Mouse (Mus musculus) liver, embryonic 13.5 days (tissue): ENCODE data around the gene Srpr. TPM values are rescaled to one million over a fixed set of nuclear protein-coding genes. Genes with fewer than 3 reads are reported as not detected.

Source experiments
- ATAC-seq: fragments of 200-750 bp; cut with Nextera tagmentation; 2 replicates; pipeline ENCODE4 v1.8.0; 2017; ENCODE audit warnings: low read depth, mild to moderate bottlenecking, moderate number of reproducible peaks, moderate library complexity
- DNase-seq: peaks from one replicate; pipeline ENCODE4 v3.0.0; 2022
- H3K27ac ChIP-seq: fragments of 300-500 bp; sonication (generic); 2 replicates; pipeline ENCODE4 v1.5.1; 2015; ENCODE audit warnings: moderate library complexity, mild to moderate bottlenecking, inconsistent platforms
- H3K27me3 ChIP-seq: fragments of 300-500 bp; sonication (generic); 2 replicates; pipeline ENCODE4 v1.6.1; 2015; ENCODE audit warnings: mild to moderate bottlenecking, inconsistent platforms
- H3K36me3 ChIP-seq: fragments of 300-500 bp; sonication (generic); 2 replicates; pipeline ENCODE4 v1.6.1; 2015; ENCODE audit warnings: mild to moderate bottlenecking, inconsistent platforms
- H3K4me1 ChIP-seq: fragments of 300-500 bp; sonication (generic); replicated peaks from 2 replicates; pipeline ENCODE4 v1.6.1; 2015; ENCODE audit warnings: inconsistent platforms
- H3K4me2 ChIP-seq: fragments of 300-500 bp; sonication (generic); 2 replicates; pipeline ENCODE4 v1.6.1; 2015; ENCODE audit warnings: inconsistent platforms, mild to moderate bottlenecking, moderate library complexity
- H3K4me3 ChIP-seq: fragments of 300-500 bp; sonication (generic); replicated peaks from 2 replicates; pipeline ENCODE4 v1.5.1; 2015; ENCODE audit warnings: mild to moderate bottlenecking, inconsistent platforms
- H3K9ac ChIP-seq: fragments of 300-500 bp; sonication (generic); 2 replicates; pipeline ENCODE4 v1.6.1; 2015; ENCODE audit warnings: mild to moderate bottlenecking, inconsistent platforms
- H3K9me3 ChIP-seq: fragments of 300-500 bp; sonication (generic); replicated peaks from 2 replicates; pipeline ENCODE4 v1.6.1; 2016; ENCODE audit warnings: inconsistent platforms
- WGBS: fragments of 180-500 bp; shearing (Covaris S2); methylation state at CpG from one replicate; pipeline ENCODE4 v1.1.7; 2015; ENCODE audit not compliant: insufficient replicate concordance; 5-methylcytosine and 5-hydroxymethylcytosine counted together
- polyA plus RNA-seq: library from polyadenylated mRNA; unstranded; fragments of >200 nt; fragmentation: Nextera tagmentation; extraction: Ambion mirVana; gene quantifications from 2 replicates; pipeline ENCODE4 v1.2.1, GENCODE M21; 2015

Gene Srpr
- polyA plus RNA-seq, 1 experiment from 2014 or later: 61.6 TPM

- Histone ChIP-seq H3K9ac (no peak overlapping the region), H3K27me3 (no peaks in the 10 kb centered on the region), H3K4me2 (no peak overlapping the region), H3K9me3 (no peaks in the 10 kb centered on the region), H3K27ac (no peak overlapping the region), H3K4me1 (no peaks in the 10 kb centered on the region), H3K36me3 (peaks cover 29% of the 10 kb centered on the region), H3K4me3 (no peak overlapping the region)
- DNase-seq (no peak), ATAC-seq (no peak)
- 89% methylated on average over 3 of the region's 3 CpGs for WGBS
Measured at GRCm38 (mm10) chr9:35223466-35223865, 23.5 kb downstream of the Srpr start.

GRCm38 (mm10) chr9:35228671-35229070, 28.7 kb downstream of the Srpr start:
- Histone ChIP-seq H3K4me1 (no peaks in the 10 kb centered on the region), H3K27me3 (no peaks in the 10 kb centered on the region), H3K9ac (no peak overlapping the region), H3K9me3 (no peaks in the 10 kb centered on the region), H3K36me3 (peaks cover 19% of the 10 kb centered on the region), H3K4me3 (no peak overlapping the region), H3K4me2 (no peak overlapping the region), H3K27ac (no peak overlapping the region)
- whole genome bisulfite sequencing: 84% methylated on average over 3 of the region's 3 CpGs
- ATAC-seq (no peak), DNase-seq (no peak)

GRCm38 (mm10) chr9:35235996-35236395, 36.0 kb downstream of the Srpr start:
- Histone ChIP-seq H3K9ac (no peak overlapping the region), H3K27me3 (no peaks in the 10 kb centered on the region), H3K27ac (no peak overlapping the region), H3K9me3 (no peaks in the 10 kb centered on the region), H3K36me3 (peaks cover 15% of the 10 kb centered on the region), H3K4me2 (no peak overlapping the region), H3K4me3 (no peak overlapping the region), H3K4me1 (no peaks in the 10 kb centered on the region; the same call in 1 of the 2 replicates)
- no peak for ATAC-seq
- 71% methylated on average over 3 of the region's 3 CpGs for WGBS
- DNase-seq: no peak

- ATAC-seq: no peak
Measured at GRCm38 (mm10) chr9:35238371-35238770, 38.4 kb downstream of the Srpr start.

GRCm38 (mm10) chr9:35238915-35239571, 39.1 kb downstream of the Srpr start:
- no peak overlapping the region for H3K4me2 ChIP-seq
- ATAC-seq (no peak), DNase-seq (no peak)
- no peaks in the 10 kb centered on the region for H3K9me3 ChIP-seq
- no peak overlapping the region for H3K9ac ChIP-seq
- no peaks in the 10 kb centered on the region; the same call in 1 of the 2 replicates for H3K4me1 ChIP-seq
- H3K27me3 ChIP-seq: no peaks in the 10 kb centered on the region
- peaks cover 3% of the 10 kb centered on the region for H3K36me3 ChIP-seq
- H3K27ac ChIP-seq: no peak overlapping the region
- H3K4me3 ChIP-seq: no peak overlapping the region
- WGBS: 54% methylated on average over 6 of the region's 6 CpGs

More at GRCm38 (mm10) chr9:35238371-35238770, 38.4 kb downstream of the Srpr start:
- Histone ChIP-seq H3K4me3 (no peak overlapping the region), H3K27me3 (no peaks in the 10 kb centered on the region), H3K9ac (no peak overlapping the region), H3K4me1 (no peaks in the 10 kb centered on the region; the same call in 1 of the 2 replicates), H3K27ac (no peak overlapping the region), H3K36me3 (peaks cover 8% of the 10 kb centered on the region), H3K9me3 (no peaks in the 10 kb centered on the region), H3K4me2 (no peak overlapping the region)
- no peak for DNase-seq
- WGBS: 78% methylated on average over 1 of the region's 1 CpGs

- no peak for DNase-seq
- Histone ChIP-seq H3K4me3 (no peak overlapping the region), H3K9ac (no peak overlapping the region), H3K27me3 (no peaks in the 10 kb centered on the region), H3K4me2 (no peak overlapping the region), H3K4me1 (no peaks in the 10 kb centered on the region), H3K9me3 (no peaks in the 10 kb centered on the region), H3K36me3 (no peaks in the 10 kb centered on the region), H3K27ac (no peak overlapping the region)
- no peak for ATAC-seq
- WGBS: 63% methylated on average over 1 of the region's 1 CpGs
Measured at GRCm38 (mm10) chr9:35239734-35240133, 39.8 kb downstream of the Srpr start.

- H3K27me3 ChIP-seq: no peaks in the 10 kb centered on the region
- no peak for ATAC-seq
Measured at GRCm38 (mm10) chr9:35247405-35247804, 47.4 kb downstream of the Srpr start.

GRCm38 (mm10) chr9:35249476-35249875, 49.5 kb downstream of the Srpr start:
- no peaks in the 10 kb centered on the region for H3K27me3 ChIP-seq
- H3K9ac ChIP-seq: no peak overlapping the region
- no peak for DNase-seq
- H3K9me3 ChIP-seq: no peaks in the 10 kb centered on the region
- no peak overlapping the region for H3K4me2 ChIP-seq
- H3K4me1 ChIP-seq: 0 out of 2 replicates have a peak, but pooled peaks cover 3% of the 10 kb centered on the region
- ATAC-seq: no peak
- H3K4me3 ChIP-seq: no peak overlapping the region
- H3K36me3 ChIP-seq: no peaks in the 10 kb centered on the region
- H3K27ac ChIP-seq: no peak overlapping the region

More at GRCm38 (mm10) chr9:35247405-35247804, 47.4 kb downstream of the Srpr start:
- DNase-seq: no peak
- no peak overlapping the region for H3K4me3 ChIP-seq
- no peaks in the 10 kb centered on the region for H3K9me3 ChIP-seq
- H3K36me3 ChIP-seq: no peaks in the 10 kb centered on the region
- WGBS: 83% methylated on average over 2 of the region's 2 CpGs
- H3K9ac ChIP-seq: no peak overlapping the region
- H3K4me2 ChIP-seq: no peak overlapping the region
- H3K4me1 ChIP-seq: 0 out of 2 replicates have a peak, but pooled peaks cover 3% of the 10 kb centered on the region
- no peak overlapping the region for H3K27ac ChIP-seq

- Histone ChIP-seq H3K9ac (no peak overlapping the region), H3K9me3 (no peaks in the 10 kb centered on the region), H3K27ac (no peak overlapping the region), H3K4me3 (no peak overlapping the region), H3K4me2 (no peak overlapping the region), H3K4me1 (peaks cover 18% of the 10 kb centered on the region), H3K36me3 (no peaks in the 10 kb centered on the region), H3K27me3 (no peaks in the 10 kb centered on the region)
- DNase-seq (no peak), ATAC-seq (0 out of 2 replicates have a peak, but pooled peaks have one; percentile 54)
- WGBS: 38% methylated on average over 7 of the region's 7 CpGs
Measured at GRCm38 (mm10) chr9:35257365-35257764, 57.4 kb downstream of the Srpr start.

GRCm38 (mm10) chr9:35262418-35262817, 62.4 kb downstream of the Srpr start:
- Histone ChIP-seq H3K27me3 (no peaks in the 10 kb centered on the region), H3K27ac (no peak overlapping the region), H3K9me3 (no peaks in the 10 kb centered on the region), H3K9ac (no peak overlapping the region), H3K36me3 (no peaks in the 10 kb centered on the region), H3K4me2 (peak overlapping the region; percentile 29; the same call in 1 of the 2 replicates), H3K4me1 (peaks cover 61% of the 10 kb centered on the region), H3K4me3 (no peak overlapping the region)
- WGBS: 33% methylated on average over 4 of the region's 4 CpGs
- ATAC-seq (no peak; the same call in 1 of the 2 replicates), DNase-seq (no peak)

- no peaks in the 10 kb centered on the region for H3K9me3 ChIP-seq
- no peaks in the 10 kb centered on the region for H3K36me3 ChIP-seq
- H3K27ac ChIP-seq: peak overlapping the region; percentile 50
- H3K4me2 ChIP-seq: peak overlapping the region; percentile 30
- DNase-seq: no peak
- no peak overlapping the region; the same call in 1 of the 2 replicates for H3K9ac ChIP-seq
- 0 out of 2 replicates have a peak, but pooled peaks have one; percentile 6 for ATAC-seq
- H3K4me1 ChIP-seq: peaks cover 59% of the 10 kb centered on the region
- H3K27me3 ChIP-seq: no peaks in the 10 kb centered on the region
- WGBS: 17% methylated on average over 2 of the region's 2 CpGs
- no peak overlapping the region for H3K4me3 ChIP-seq
Measured at GRCm38 (mm10) chr9:35263431-35263830, 63.5 kb downstream of the Srpr start.

GRCm38 (mm10) chr9:35264509-35264908, 64.5 kb downstream of the Srpr start:
- no peak overlapping the region for H3K9ac ChIP-seq
- H3K4me2 ChIP-seq: peak overlapping the region; percentile 11; the same call in 1 of the 2 replicates
- WGBS: 11% methylated on average over 3 of the region's 3 CpGs
- DNase-seq (no peak), ATAC-seq (no peak)
- no peaks in the 10 kb centered on the region for H3K36me3 ChIP-seq
- no peak overlapping the region for H3K27ac ChIP-seq
- no peaks in the 10 kb centered on the region for H3K9me3 ChIP-seq
- no peaks in the 10 kb centered on the region for H3K27me3 ChIP-seq
- no peak overlapping the region for H3K4me3 ChIP-seq
- H3K4me1 ChIP-seq: peaks cover 68% of the 10 kb centered on the region
